Comparison of ENCODE assay signal across 16 mouse cellular contexts in the genomic region with DNA sequence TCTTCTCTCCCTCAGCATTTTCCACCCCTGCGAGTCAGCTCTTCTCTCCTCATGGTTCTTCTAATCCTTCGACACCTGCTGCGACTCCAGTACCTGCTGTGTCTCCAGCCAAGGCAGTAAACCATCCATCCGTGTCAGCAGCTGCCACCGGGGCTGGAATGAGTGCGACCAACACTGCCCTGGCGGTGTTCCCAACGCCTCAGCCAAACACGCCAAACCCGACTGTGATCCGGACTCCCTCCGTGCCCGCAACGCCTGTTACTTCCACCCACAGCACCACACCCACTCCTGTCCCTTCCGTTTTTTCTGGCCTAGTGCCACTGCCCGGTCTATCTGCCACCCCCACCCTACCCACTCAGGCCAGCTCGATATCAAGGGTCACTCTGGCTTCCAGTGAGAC. TPM values are rescaled to one million over a fixed set of nuclear protein-coding genes. Genes with fewer than 3 reads are reported as not detected.
A peak's percentile ranks its signal among the peaks of the same experiment; 100 is the strongest.
DNase-seq lines count a peak whose midpoint lies in the region; ATAC-seq and TF ChIP-seq lines count a peak whose summit lies in the region.
"Had no signal": no experiment of that assay in that cellular context is flagged by ENCODE, and none has a peak within 500 bp of the region (broad histone marks: within the 10 kb centered on the region; RNA-seq: fewer than 3 reads in every experiment).

No protein-coding gene starts in this region.

- H3K27ac ChIP-seq in midbrain, postnatal 0 days (ENCODE audit: low read depth, low read length) = no peak overlapping the region
- no peak overlapping the region for H3K27ac ChIP-seq in midbrain, embryonic 16.5 days (ENCODE audit: low read length)
- H3K27ac ChIP-seq in limb, embryonic 15.5 days = no peak overlapping the region
- no peak overlapping the region for H3K27ac ChIP-seq in forebrain, embryonic 10.5 days
- H3K27ac ChIP-seq: heart, embryonic 13.5 days had no signal

- no peaks in the 10 kb centered on the region for H3K27me3 ChIP-seq in midbrain, postnatal 0 days (ENCODE audit: insufficient read depth, low read length)
- H3K27me3 ChIP-seq in midbrain, embryonic 16.5 days (ENCODE audit: control insufficient read depth, insufficient read depth, low read depth, low read length) = no peaks in the 10 kb centered on the region
- H3K27me3 ChIP-seq in limb, embryonic 15.5 days = no peaks in the 10 kb centered on the region
- no peaks in the 10 kb centered on the region for H3K27me3 ChIP-seq in forebrain, embryonic 10.5 days (ENCODE audit: poor library complexity, severe bottlenecking)
- H3K27me3 ChIP-seq: heart, embryonic 13.5 days had no signal

- no peak overlapping the region for H3K4me3 ChIP-seq in midbrain, postnatal 0 days (ENCODE audit: low read depth, low read length)
- H3K4me3 ChIP-seq in midbrain, embryonic 16.5 days (ENCODE audit: low read depth, low read length) = no peak overlapping the region
- H3K4me3 ChIP-seq in limb, embryonic 15.5 days = no peak overlapping the region
- H3K4me3 ChIP-seq in forebrain, embryonic 10.5 days = no peak overlapping the region
- H3K4me3 ChIP-seq: heart, embryonic 13.5 days had no signal

- H3K4me2 ChIP-seq in midbrain, postnatal 0 days (ENCODE audit: low read depth, low read length, poor library complexity, severe bottlenecking) = no peak overlapping the region
- H3K4me2 ChIP-seq in midbrain, embryonic 16.5 days (ENCODE audit: low read length) = no peak overlapping the region
- H3K4me2 ChIP-seq in limb, embryonic 15.5 days = no peak overlapping the region
- H3K4me2 ChIP-seq: heart, embryonic 13.5 days had no signal

- DNase-seq in cerebellum, adult 11 months = peak; percentile 45
- peak; percentile 38 for DNase-seq in midbrain, postnatal 0 days (ENCODE audit: low spot score)
- peak; percentile 85 for DNase-seq in kidney, adult 11 months
- no peak for DNase-seq in forebrain, embryonic 10.5 days (ENCODE audit: extremely low spot score, low spot score)
- DNase-seq in left cerebral cortex, postnatal 25 days (ENCODE audit: low spot score in 2 of 2) = no peak
- DNase-seq: adrenal gland, postnatal 14 days; thymus, postnatal 36 days had no signal

- H3K36me3 ChIP-seq in midbrain, postnatal 0 days (ENCODE audit: insufficient read depth, low read length) = peaks cover 40% of the 10 kb centered on the region
- H3K36me3 ChIP-seq in midbrain, embryonic 16.5 days (ENCODE audit: control insufficient read depth, insufficient read depth, low read length) = peaks cover 42% of the 10 kb centered on the region
- peaks cover 87% of the 10 kb centered on the region for H3K36me3 ChIP-seq in limb, embryonic 15.5 days
- H3K36me3 ChIP-seq in forebrain, embryonic 10.5 days (replicated peaks) = peaks cover 98% of the 10 kb centered on the region

- intact Hi-C loops in left cerebral cortex, postnatal 25 days (cut with DNase I) = no loop called here

- H3K4me1 ChIP-seq in midbrain, postnatal 0 days (ENCODE audit: insufficient read depth, low read length) = no peaks in the 10 kb centered on the region
- no peaks in the 10 kb centered on the region for H3K4me1 ChIP-seq in midbrain, embryonic 16.5 days (ENCODE audit: control insufficient read depth, insufficient read depth, low read length)
- H3K4me1 ChIP-seq in limb, embryonic 15.5 days = no peaks in the 10 kb centered on the region; the same call in 1 of the 2 replicates
- H3K4me1 ChIP-seq in forebrain, embryonic 10.5 days = no peaks in the 10 kb centered on the region
- H3K4me1 ChIP-seq: heart, embryonic 13.5 days had no signal

- WGBS in midbrain, postnatal 0 days = 77% methylated on average over 17 of the region's 17 CpGs
- 90% methylated on average over 17 of the region's 17 CpGs for WGBS in midbrain, embryonic 16.5 days
- WGBS in limb, embryonic 15.5 days = 76% methylated on average over 17 of the region's 17 CpGs
- WGBS in forebrain, embryonic 10.5 days = 95% methylated on average over 17 of the region's 17 CpGs

- no peak overlapping the region for H3K9ac ChIP-seq in midbrain, postnatal 0 days (replicated peaks; ENCODE audit: low read length, poor library complexity, severe bottlenecking)
- H3K9ac ChIP-seq in midbrain, embryonic 16.5 days (ENCODE audit: low read depth, low read length) = no peak overlapping the region
- H3K9ac ChIP-seq in limb, embryonic 15.5 days = no peak overlapping the region
- H3K9ac ChIP-seq: heart, embryonic 13.5 days had no signal

- H3K9me3 ChIP-seq in midbrain, postnatal 0 days (ENCODE audit: low read length) = no peaks in the 10 kb centered on the region
- H3K9me3 ChIP-seq in midbrain, embryonic 16.5 days (replicated peaks; ENCODE audit: control insufficient read depth, low read length, poor library complexity, severe bottlenecking) = no peaks in the 10 kb centered on the region
- H3K9me3 ChIP-seq in limb, embryonic 15.5 days = no peaks in the 10 kb centered on the region
- H3K9me3 ChIP-seq in forebrain, embryonic 10.5 days = no peaks in the 10 kb centered on the region
- H3K9me3 ChIP-seq: G1E; heart, embryonic 13.5 days had no signal

- TF ChIP-seq CTCF in midbrain, postnatal 0 days (IDR thresholded peaks at IDR 0.05) = no peak

- ATAC-seq in cerebellum, adult (ENCODE audit: insufficient number of reproducible peaks, low FRiP score, low TSS enrichment) = no peak
- ATAC-seq in midbrain, postnatal 0 days (ENCODE audit: low FRiP score) = peak; percentile 25; the same call in 1 of the 2 replicates
- ATAC-seq in midbrain, embryonic 16.5 days = no peak
- ATAC-seq in limb, embryonic 15.5 days (ENCODE audit: insufficient number of reproducible peaks, low FRiP score, low TSS enrichment, low read depth) = peak; percentile 47; the same call in 1 of the 2 replicates

RNA-seq across cellular contexts. Expression of a gene that starts 11.0 kb away (rescaled TPM):
- 0.14 and 0.93 TPM in 2 replicates for total RNA-seq in midbrain, postnatal 0 days (2014; rRNA removed)
- polyA plus RNA-seq in midbrain, postnatal 0 days (2015; fragmentation: Nextera tagmentation; extraction: Ambion mirVana) = 0.38 TPM in 1 of 2 replicates, not detected in the other
- not detected in 2 replicates for polyA plus RNA-seq in midbrain, embryonic 16.5 days (2015; fragmentation: Nextera tagmentation; extraction: Ambion mirVana)
- polyA plus RNA-seq in limb, embryonic 15.5 days (2015; fragmentation: Nextera tagmentation; extraction: Ambion mirVana) = 0.10 TPM in 1 of 2 replicates, not detected in the other
- polyA plus RNA-seq in forebrain, embryonic 10.5 days (2016; fragmentation: Nextera tagmentation; extraction: Ambion mirVana) = not detected in 2 replicates
- under 1 TPM in 1 of 2 experiments, not detected in 1; 0.32 TPM for total RNA-seq in left cerebral cortex, postnatal 25 days (2021)
- total RNA-seq: adrenal gland, postnatal 14 days had no signal
- polyA plus RNA-seq: forebrain, embryonic 11.5 days; G1E; heart, embryonic 13.5 days; limb, embryonic 11.5 days; neural tube, embryonic 11.5 days; small intestine, adult 2 months had no signal

RNA-seq across cellular contexts. Expression of a gene that starts 14.0 kb away (rescaled TPM):
- 4.6 and 4.9 TPM in 2 replicates for total RNA-seq in midbrain, postnatal 0 days (2014; rRNA removed)
- polyA plus RNA-seq in midbrain, postnatal 0 days (2015; fragmentation: Nextera tagmentation; extraction: Ambion mirVana) = 10.7 and 15.1 TPM in 2 replicates
- polyA plus RNA-seq in midbrain, embryonic 16.5 days (2015; fragmentation: Nextera tagmentation; extraction: Ambion mirVana) = 17.5 and 20.1 TPM in 2 replicates
- polyA plus RNA-seq in limb, embryonic 15.5 days (2015; fragmentation: Nextera tagmentation; extraction: Ambion mirVana) = 13.3 and 13.5 TPM in 2 replicates
- polyA plus RNA-seq in forebrain, embryonic 10.5 days (2016; fragmentation: Nextera tagmentation; extraction: Ambion mirVana) = 20.3 and 22.0 TPM in 2 replicates
- 10 to 100 TPM; 19.1 to 23.7 TPM for total RNA-seq in left cerebral cortex, postnatal 25 days (2021)

RNA-seq across cellular contexts. Expression of a gene that starts 14.3 kb away (rescaled TPM):
- total RNA-seq in midbrain, postnatal 0 days (2014; rRNA removed) = 13.1 and 16.9 TPM in 2 replicates
- polyA plus RNA-seq in midbrain, postnatal 0 days (2015; fragmentation: Nextera tagmentation; extraction: Ambion mirVana) = 8.0 and 9.0 TPM in 2 replicates
- 11.1 and 11.6 TPM in 2 replicates for polyA plus RNA-seq in midbrain, embryonic 16.5 days (2015; fragmentation: Nextera tagmentation; extraction: Ambion mirVana)
- 9.3 and 9.7 TPM in 2 replicates for polyA plus RNA-seq in limb, embryonic 15.5 days (2015; fragmentation: Nextera tagmentation; extraction: Ambion mirVana)
- 9.8 and 10.3 TPM in 2 replicates for polyA plus RNA-seq in forebrain, embryonic 10.5 days (2016; fragmentation: Nextera tagmentation; extraction: Ambion mirVana)
- total RNA-seq in left cerebral cortex, postnatal 25 days (2021) = 1 to 10 TPM; 9.5 to 9.8 TPM

Comparison
In these comparisons a context has a peak if more than half of its experiments do, and no peak if none do; other contexts are left out.
1. ATAC-seq: peak in midbrain, postnatal 0 days (single experiment) and limb, embryonic 15.5 days (single experiment); none in cerebellum, adult (single experiment) and midbrain, embryonic 16.5 days (single experiment).
2. DNase-seq: peak in cerebellum, adult 11 months (single experiment), midbrain, postnatal 0 days (single experiment) and kidney, adult 11 months (single experiment); none in forebrain, embryonic 10.5 days (single experiment) and left cerebral cortex, postnatal 25 days (0 of 2).